Mouse (Mus musculus) hindbrain, embryonic 13.5 days (tissue): Measurements from ENCODE around the gene Cdc42ep1. TPM values are rescaled to one million over a fixed set of nuclear protein-coding genes. Genes with fewer than 3 reads are reported as not detected.

ENCODE experiments used
- ATAC-seq: fragments of 200-750 bp; cut with Nextera tagmentation; 2 replicates; pipeline ENCODE4 v1.8.0; 2017; ENCODE audit warnings: moderate TSS enrichment; ENCODE audit not compliant: low FRiP score
- H3K27ac ChIP-seq: fragments of 300-500 bp; sonication (generic); 2 replicates; pipeline ENCODE4 v1.5.1; 2015; ENCODE audit warnings: inconsistent platforms, mild to moderate bottlenecking, moderate library complexity
- H3K27me3 ChIP-seq: fragments of 300-500 bp; sonication (generic); 2 replicates; pipeline ENCODE4 v1.6.1; 2015; ENCODE audit warnings: mild to moderate bottlenecking, inconsistent platforms
- H3K36me3 ChIP-seq: fragments of 300-500 bp; sonication (generic); 2 replicates; pipeline ENCODE4 v1.6.1; 2015; ENCODE audit warnings: mild to moderate bottlenecking, inconsistent platforms
- H3K4me1 ChIP-seq: fragments of 300-500 bp; sonication (generic); replicated peaks from 2 replicates; pipeline ENCODE4 v1.6.1; 2015; ENCODE audit warnings: inconsistent platforms
- H3K4me2 ChIP-seq: fragments of 300-500 bp; sonication (generic); 2 replicates; pipeline ENCODE4 v1.6.1; 2015; ENCODE audit warnings: inconsistent platforms, mild to moderate bottlenecking, moderate library complexity
- H3K4me3 ChIP-seq: fragments of 300-500 bp; sonication (generic); 2 replicates; pipeline ENCODE4 v1.5.1; 2015; ENCODE audit warnings: mild to moderate bottlenecking, inconsistent platforms
- H3K9ac ChIP-seq: fragments of 300-500 bp; sonication (generic); 2 replicates; pipeline ENCODE4 v1.6.1; 2015; ENCODE audit warnings: mild to moderate bottlenecking, inconsistent platforms
- H3K9me3 ChIP-seq: fragments of 300-500 bp; sonication (generic); 2 replicates; pipeline ENCODE4 v1.6.1; 2016; ENCODE audit warnings: inconsistent platforms
- WGBS: fragments of 180-500 bp; shearing (Covaris S2); methylation state at CpG from one replicate; pipeline ENCODE4 v1.1.7; 2015; 5-methylcytosine and 5-hydroxymethylcytosine counted together
- polyA plus RNA-seq: library from polyadenylated mRNA; unstranded; fragments of >200 nt; fragmentation: Nextera tagmentation; extraction: Ambion mirVana; gene quantifications from 2 replicates; pipeline ENCODE4 v1.2.1, GENCODE M21; 2015

Gene Cdc42ep1
- polyA plus RNA-seq, 1 experiment from 2014 or later, result 11.0 TPM

- H3K4me2 ChIP-seq, result no peak within 1 kb of the TSS
- no peaks in the 10 kb centered on the region for H3K36me3 ChIP-seq
- no peak for ATAC-seq
- H3K4me3 ChIP-seq, result no peak within 1 kb of the TSS
- H3K27me3 ChIP-seq, result 0 out of 2 replicates have a peak, but pooled peaks cover 8% of the 10 kb centered on the region
- H3K27ac ChIP-seq, result no peak within 1 kb of the TSS
- H3K9me3 ChIP-seq, result no peaks in the 10 kb centered on the region
- H3K4me1 ChIP-seq, result peaks cover 10% of the 10 kb centered on the region
- 83% methylated on average over 8 of the region's 8 CpGs for WGBS
- H3K9ac ChIP-seq, result no peak within 1 kb of the TSS
Measured at GRCm38 (mm10) chr15:78855303-78855965, 13.0 kb downstream of the Cdc42ep1 start, which contains the start of gene Lgals2. Gene Lgals2, minus strand, starts transcription at chr15:78855529.

DNA sequence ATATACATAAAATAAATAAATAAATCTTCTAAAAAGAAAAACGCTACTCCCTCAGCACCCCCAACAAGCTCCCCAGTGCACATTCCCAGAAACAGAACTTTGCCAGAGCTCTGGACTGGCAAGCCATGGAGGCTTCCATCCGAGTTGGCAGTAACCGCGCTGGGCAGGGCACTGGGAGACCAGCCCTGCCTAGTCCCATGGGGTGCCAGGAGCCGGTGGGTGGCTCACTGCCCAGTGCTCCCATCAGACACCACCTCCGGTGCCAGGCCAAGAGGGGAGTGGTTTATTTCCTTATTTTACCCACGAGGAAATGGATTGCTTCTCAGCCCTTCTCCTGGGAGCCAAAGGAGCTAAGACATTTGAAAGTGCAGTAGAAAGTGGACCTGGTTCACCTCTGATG is 14.6 kb downstream of the Cdc42ep1 start:
- Histone ChIP-seq H3K9ac (no peak overlapping the region), H3K4me3 (no peak overlapping the region), H3K9me3 (no peaks in the 10 kb centered on the region), H3K4me1 (0 out of 2 replicates have a peak, but pooled peaks cover under 1% of the 10 kb centered on the region), H3K36me3 (no peaks in the 10 kb centered on the region), H3K4me2 (no peak overlapping the region), H3K27ac (no peak overlapping the region), H3K27me3 (0 out of 2 replicates have a peak, but pooled peaks cover 4% of the 10 kb centered on the region)
- ATAC-seq, result no peak
- 82% methylated on average over 7 of the region's 7 CpGs for WGBS

DNA sequence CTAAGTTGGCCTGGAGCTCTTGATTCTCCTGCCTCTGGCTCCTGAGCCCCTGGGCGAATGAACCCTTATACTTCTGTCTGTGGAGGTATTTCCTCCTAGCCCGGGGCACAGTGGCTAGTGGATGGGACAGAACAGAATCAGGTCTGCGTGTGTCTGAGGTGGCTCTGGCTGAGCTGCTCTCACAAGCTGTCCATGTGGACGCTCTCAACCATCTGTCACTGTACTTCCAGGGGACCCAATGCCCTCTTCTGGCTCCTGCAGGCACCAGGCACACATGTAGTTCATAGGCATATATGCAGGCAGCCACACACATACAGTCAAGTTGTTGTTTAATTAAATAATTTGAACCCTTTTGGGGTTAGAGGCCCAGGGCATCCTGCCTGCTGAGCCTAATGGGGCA is 16.9 kb downstream of the Cdc42ep1 start:
- Histone ChIP-seq H3K36me3 (no peaks in the 10 kb centered on the region), H3K27me3 (0 out of 2 replicates have a peak, but pooled peaks cover 4% of the 10 kb centered on the region), H3K4me1 (no peaks in the 10 kb centered on the region), H3K4me3 (no peak overlapping the region), H3K27ac (no peak overlapping the region), H3K9ac (no peak overlapping the region), H3K9me3 (no peaks in the 10 kb centered on the region), H3K4me2 (no peak overlapping the region)
- WGBS, result 80% methylated on average over 4 of the region's 4 CpGs
- no peak for ATAC-seq

DNA sequence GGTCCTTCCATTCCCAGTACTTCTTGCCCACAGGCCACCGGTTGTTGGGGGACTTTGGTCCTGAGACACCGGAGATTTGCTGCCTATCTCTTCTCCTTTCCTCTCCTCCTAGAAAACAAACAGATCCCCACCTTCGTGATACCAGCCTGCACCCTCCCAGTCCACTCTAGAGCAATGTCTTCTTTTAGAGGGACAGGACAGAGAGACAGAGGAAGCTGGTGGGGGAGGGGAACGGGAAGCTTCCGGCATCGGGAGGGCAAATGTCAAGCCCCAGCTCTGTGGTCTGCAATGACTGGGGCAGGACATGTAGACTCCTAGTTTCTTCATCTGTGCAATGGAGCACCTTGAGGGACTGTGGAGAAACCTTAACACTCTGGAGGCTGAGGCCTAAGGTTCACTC is 17.3 kb downstream of the Cdc42ep1 start:
- no peaks in the 10 kb centered on the region for H3K9me3 ChIP-seq
- no peak overlapping the region for H3K27ac ChIP-seq
- ATAC-seq, result no peak
- H3K4me3 ChIP-seq, result no peak overlapping the region
- H3K9ac ChIP-seq, result no peak overlapping the region
- no peaks in the 10 kb centered on the region for H3K36me3 ChIP-seq
- H3K4me1 ChIP-seq, result no peaks in the 10 kb centered on the region
- H3K27me3 ChIP-seq, result 0 out of 2 replicates have a peak, but pooled peaks cover 4% of the 10 kb centered on the region
- H3K4me2 ChIP-seq, result no peak overlapping the region
- WGBS, result 79% methylated on average over 6 of the region's 6 CpGs

DNA sequence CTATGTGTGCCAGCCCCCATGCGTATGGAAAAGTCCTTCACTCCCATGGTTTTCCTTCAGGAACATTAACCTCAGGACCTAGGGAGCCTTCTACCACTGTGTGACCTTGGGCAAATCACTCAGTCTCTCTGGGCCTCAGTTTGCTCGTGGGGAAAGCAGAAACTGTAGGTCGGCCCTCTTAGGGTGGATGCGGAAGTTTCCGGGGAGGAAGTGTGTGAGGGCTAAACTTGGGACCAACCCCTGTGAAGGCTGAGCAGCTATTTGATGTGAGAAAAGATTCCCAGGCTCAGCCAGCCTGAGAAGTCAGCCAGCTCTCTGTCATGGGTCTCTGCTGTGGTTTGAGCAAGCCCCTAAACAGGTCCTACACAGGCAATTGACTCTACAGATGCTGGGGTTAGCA is 19.9 kb downstream of the Cdc42ep1 start:
- no peak for ATAC-seq
- Histone ChIP-seq H3K36me3 (no peaks in the 10 kb centered on the region), H3K9me3 (no peaks in the 10 kb centered on the region), H3K27ac (no peak overlapping the region), H3K9ac (no peak overlapping the region), H3K27me3 (no peaks in the 10 kb centered on the region; the same call in 1 of the 2 replicates), H3K4me2 (no peak overlapping the region), H3K4me3 (no peak overlapping the region), H3K4me1 (no peaks in the 10 kb centered on the region)
- 79% methylated on average over 5 of the region's 5 CpGs for WGBS

- no peak overlapping the region for H3K4me3 ChIP-seq
- WGBS, result 80% methylated on average over 2 of the region's 2 CpGs
- H3K9me3 ChIP-seq, result no peaks in the 10 kb centered on the region
- ATAC-seq, result no peak
- no peaks in the 10 kb centered on the region for H3K36me3 ChIP-seq
- H3K27ac ChIP-seq, result no peak overlapping the region
- H3K9ac ChIP-seq, result no peak overlapping the region
- no peak overlapping the region for H3K4me2 ChIP-seq
- no peaks in the 10 kb centered on the region for H3K4me1 ChIP-seq
- no peaks in the 10 kb centered on the region; the same call in 1 of the 2 replicates for H3K27me3 ChIP-seq
Measured at GRCm38 (mm10) chr15:78863154-78863553, 20.7 kb downstream of the Cdc42ep1 start.

DNA sequence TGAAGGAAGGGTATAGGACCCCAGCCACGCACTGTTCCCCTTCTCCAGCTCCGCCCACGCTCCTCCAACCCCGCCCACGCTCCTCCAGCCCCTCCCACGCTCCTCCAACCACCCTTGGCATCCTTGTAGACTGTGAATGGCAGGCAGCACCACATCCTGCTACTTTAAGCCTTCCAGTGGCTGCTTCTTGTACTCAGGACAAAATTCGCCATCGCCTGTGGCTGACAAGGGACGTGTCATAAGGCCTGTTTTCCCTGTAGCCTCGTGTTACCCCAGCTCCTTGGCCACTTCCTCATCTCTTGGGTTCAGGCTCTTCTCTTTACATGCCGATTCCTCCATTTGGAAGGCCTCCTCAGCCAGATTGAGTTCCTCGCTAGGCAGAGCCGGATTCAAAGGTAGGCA is 21.4 kb downstream of the Cdc42ep1 start:
- H3K9ac ChIP-seq, result no peak overlapping the region
- H3K4me2 ChIP-seq, result no peak overlapping the region
- H3K27me3 ChIP-seq, result no peaks in the 10 kb centered on the region; the same call in 1 of the 2 replicates
- no peak for ATAC-seq
- no peaks in the 10 kb centered on the region for H3K36me3 ChIP-seq
- no peaks in the 10 kb centered on the region for H3K9me3 ChIP-seq
- WGBS, result 51% methylated on average over 13 of the region's 13 CpGs
- no peak overlapping the region for H3K4me3 ChIP-seq
- H3K27ac ChIP-seq, result no peak overlapping the region
- H3K4me1 ChIP-seq, result no peaks in the 10 kb centered on the region; the same call in 1 of the 2 replicates

GRCm38 (mm10) chr15:78868398-78868797 is 26.0 kb downstream of the Cdc42ep1 start:
- Histone ChIP-seq H3K4me2 (no peak overlapping the region), H3K4me3 (no peak overlapping the region), H3K9ac (no peak overlapping the region), H3K9me3 (no peaks in the 10 kb centered on the region), H3K4me1 (no peaks in the 10 kb centered on the region; the same call in 1 of the 2 replicates), H3K27ac (peak overlapping the region; percentile 71), H3K27me3 (no peaks in the 10 kb centered on the region; the same call in 1 of the 2 replicates), H3K36me3 (no peaks in the 10 kb centered on the region)
- WGBS, result 18% methylated on average over 9 of the region's 9 CpGs
- ATAC-seq, result peak; percentile 76

GRCm38 (mm10) chr15:78868826-78869233 is 26.4 kb downstream of the Cdc42ep1 start:
- Histone ChIP-seq H3K4me3 (no peak overlapping the region), H3K27ac (peak overlapping the region; percentile 71), H3K9me3 (no peaks in the 10 kb centered on the region), H3K4me2 (no peak overlapping the region), H3K27me3 (no peaks in the 10 kb centered on the region; the same call in 1 of the 2 replicates), H3K9ac (no peak overlapping the region), H3K36me3 (no peaks in the 10 kb centered on the region), H3K4me1 (no peaks in the 10 kb centered on the region; the same call in 1 of the 2 replicates)
- 45% methylated on average over 7 of the region's 7 CpGs for whole genome bisulfite sequencing
- ATAC-seq, result peak; percentile 47

- WGBS, result 29% methylated on average over 6 of the region's 6 CpGs
- H3K36me3 ChIP-seq, result no peaks in the 10 kb centered on the region
- no peak for ATAC-seq
- no peak overlapping the region for H3K4me3 ChIP-seq
- no peaks in the 10 kb centered on the region; the same call in 1 of the 2 replicates for H3K27me3 ChIP-seq
- no peaks in the 10 kb centered on the region; the same call in 1 of the 2 replicates for H3K4me1 ChIP-seq
- no peak overlapping the region for H3K9ac ChIP-seq
- no peaks in the 10 kb centered on the region for H3K9me3 ChIP-seq
- H3K27ac ChIP-seq, result no peak overlapping the region
- no peak overlapping the region for H3K4me2 ChIP-seq
Measured at GRCm38 (mm10) chr15:78869775-78870174, 27.4 kb downstream of the Cdc42ep1 start.

- Histone ChIP-seq H3K36me3 (no peaks in the 10 kb centered on the region), H3K9ac (no peak overlapping the region), H3K4me3 (no peak overlapping the region), H3K27me3 (no peaks in the 10 kb centered on the region), H3K4me1 (peaks cover 15% of the 10 kb centered on the region), H3K27ac (no peak overlapping the region), H3K9me3 (no peaks in the 10 kb centered on the region), H3K4me2 (no peak overlapping the region)
- no peak for ATAC-seq
- WGBS, result 56% methylated on average over 5 of the region's 5 CpGs
Measured at GRCm38 (mm10) chr15:78872021-78872608, 29.7 kb downstream of the Cdc42ep1 start.

- WGBS, result 49% methylated on average over 13 of the region's 13 CpGs
- Histone ChIP-seq H3K27me3 (no peaks in the 10 kb centered on the region), H3K9ac (peak overlapping the region; percentile 25; the same call in 1 of the 2 replicates), H3K27ac (no peak overlapping the region), H3K4me1 (peaks cover 25% of the 10 kb centered on the region), H3K4me3 (no peak overlapping the region), H3K9me3 (no peaks in the 10 kb centered on the region), H3K36me3 (no peaks in the 10 kb centered on the region), H3K4me2 (no peak overlapping the region)
- ATAC-seq, result no peak
Measured at GRCm38 (mm10) chr15:78873803-78874435, 31.5 kb downstream of the Cdc42ep1 start.
